Mouse (Mus musculus): Measurements from ENCODE around the gene Prdx2. TPM values are rescaled to one million over a fixed set of nuclear protein-coding genes. Genes with fewer than 3 reads are reported as not detected.

Prdx2 gene
- polyA plus RNA-seq, 1 experiment from 2014 or later: 1,658 TPM

DNA sequence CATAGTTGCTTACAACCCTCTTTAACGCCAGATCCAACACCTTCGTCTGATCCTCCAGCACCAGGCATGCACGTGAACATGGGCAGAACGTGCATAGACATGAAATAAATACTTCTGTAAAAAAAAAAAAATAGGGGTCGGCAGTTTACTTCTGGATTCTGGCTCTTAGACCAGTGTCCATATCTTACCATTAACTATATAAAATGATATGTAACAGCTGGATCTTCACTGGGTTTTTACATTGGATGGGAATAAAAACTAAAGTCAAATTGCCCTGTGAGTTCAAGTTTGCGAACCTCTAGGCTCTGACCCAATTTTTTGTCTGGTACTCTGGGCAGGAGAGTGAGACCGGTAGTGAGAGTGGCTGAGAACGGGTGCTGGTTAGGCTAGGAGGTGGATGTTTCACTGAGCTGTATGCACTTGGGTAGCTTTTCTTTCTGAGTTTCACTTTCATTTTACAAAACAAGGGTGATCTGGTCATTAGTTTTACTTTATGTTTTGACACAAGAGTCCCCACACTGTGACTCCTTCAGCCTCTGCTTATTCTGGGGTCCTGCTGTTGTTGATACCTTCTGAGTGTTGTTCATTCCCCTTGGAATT lies 5.3 kb downstream of the Prdx2 start:
- H3K9me3 ChIP-seq: no peaks in the 10 kb centered on the region
- ATAC-seq: no peak
- peaks cover 71% of the 10 kb centered on the region for H3K4me1 ChIP-seq (replicated peaks)
- no peak overlapping the region for H3K4me3 ChIP-seq (replicated peaks)
- no peak overlapping the region for H3K27ac ChIP-seq
- peaks cover 44% of the 10 kb centered on the region for H3K36me3 ChIP-seq
- H3K9ac ChIP-seq (replicated peaks): no peak overlapping the region
- H3K27me3 ChIP-seq: peaks cover 27% of the 10 kb centered on the region
- H3K4me2 ChIP-seq (replicated peaks): no peak overlapping the region
- WGBS: 84% methylated on average over 8 of the region's 8 CpGs

DNA sequence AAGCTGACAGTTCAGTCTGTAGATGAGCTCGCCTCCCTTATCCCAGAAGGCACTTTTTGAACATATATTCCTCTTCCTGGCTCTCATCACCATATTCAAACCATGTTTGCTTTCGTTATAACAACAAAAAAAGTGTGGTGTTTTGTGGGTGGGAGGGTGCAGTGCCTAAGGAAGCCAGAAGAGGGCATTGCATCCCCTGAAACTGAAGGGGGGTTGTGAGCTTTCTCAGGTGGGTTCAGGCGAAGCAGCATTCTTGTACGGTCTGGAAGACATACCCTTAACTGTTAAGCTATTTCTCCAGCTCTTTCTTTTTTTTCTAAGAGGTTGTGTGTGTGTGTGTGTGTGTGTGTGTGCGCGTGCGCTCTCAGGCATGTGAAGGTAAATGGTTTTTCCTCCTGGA lies 6.0 kb downstream of the Prdx2 start:
- 0 out of 2 replicates have a peak overlapping the region, but pooled peaks have one; percentile 58 for H3K27ac ChIP-seq
- peak overlapping the region; percentile 53; the same call in 1 of the 2 replicates for H3K4me3 ChIP-seq (replicated peaks)
- WGBS: 43% methylated on average over 7 of the region's 7 CpGs
- peak overlapping the region; percentile 95 for H3K4me2 ChIP-seq (replicated peaks)
- peaks cover 30% of the 10 kb centered on the region for H3K27me3 ChIP-seq
- ATAC-seq: no peak
- H3K9me3 ChIP-seq: no peaks in the 10 kb centered on the region
- H3K36me3 ChIP-seq: peaks cover 44% of the 10 kb centered on the region
- H3K9ac ChIP-seq (replicated peaks): no peak overlapping the region
- H3K4me1 ChIP-seq (replicated peaks): peaks cover 77% of the 10 kb centered on the region

DNA sequence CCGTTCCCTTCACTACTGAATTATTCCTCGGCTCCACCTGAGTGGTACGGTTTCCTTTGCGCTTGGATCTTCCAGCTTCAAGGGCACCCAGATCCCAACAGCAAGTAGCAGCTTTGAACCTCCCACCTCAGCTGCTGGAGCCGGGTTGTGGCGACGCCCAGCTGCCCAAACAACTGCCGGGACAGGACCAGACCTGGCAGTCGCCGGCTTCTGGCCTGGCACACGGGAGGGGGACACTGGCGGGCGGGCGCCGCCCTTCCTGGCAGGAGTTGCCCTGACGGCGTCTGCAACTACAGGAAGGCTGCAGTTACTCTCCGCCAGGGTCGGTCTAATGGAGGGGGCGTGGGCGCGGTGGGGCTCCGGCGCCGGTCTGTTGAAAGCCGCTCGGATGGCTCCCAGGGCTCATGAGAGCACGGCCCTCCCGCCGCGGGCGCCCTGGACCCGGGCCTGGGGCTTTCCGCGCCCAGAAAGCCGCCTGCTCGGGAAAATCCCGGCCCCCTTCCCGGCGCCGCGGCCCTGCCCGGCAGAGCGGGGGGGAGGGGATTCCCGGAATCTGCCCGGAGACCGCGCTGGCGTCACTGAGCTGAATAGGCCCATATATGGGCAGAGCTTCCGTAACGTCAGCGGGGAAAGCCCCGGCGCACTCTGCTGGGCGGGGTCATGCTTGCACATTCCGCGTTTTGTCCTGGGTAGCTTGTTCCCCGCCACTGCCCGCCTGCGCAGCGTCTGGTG lies 6.8 kb downstream of the Prdx2 start:
- Histone ChIP-seq H3K9ac (replicated peaks) (peak overlapping the region; percentile 67), H3K36me3 (peaks cover 38% of the 10 kb centered on the region), H3K9me3 (no peaks in the 10 kb centered on the region), H3K27ac (peak overlapping the region; percentile 58; the same call in 1 of the 2 replicates), H3K4me3 (replicated peaks) (peak overlapping the region; percentile 53), H3K4me2 (replicated peaks) (peak overlapping the region; percentile 95), H3K4me1 (replicated peaks) (peaks cover 77% of the 10 kb centered on the region), H3K27me3 (peaks cover 37% of the 10 kb centered on the region)
- peak; percentile 78 for ATAC-seq
- 1% methylated on average over 61 of the region's 61 CpGs for WGBS

DNA sequence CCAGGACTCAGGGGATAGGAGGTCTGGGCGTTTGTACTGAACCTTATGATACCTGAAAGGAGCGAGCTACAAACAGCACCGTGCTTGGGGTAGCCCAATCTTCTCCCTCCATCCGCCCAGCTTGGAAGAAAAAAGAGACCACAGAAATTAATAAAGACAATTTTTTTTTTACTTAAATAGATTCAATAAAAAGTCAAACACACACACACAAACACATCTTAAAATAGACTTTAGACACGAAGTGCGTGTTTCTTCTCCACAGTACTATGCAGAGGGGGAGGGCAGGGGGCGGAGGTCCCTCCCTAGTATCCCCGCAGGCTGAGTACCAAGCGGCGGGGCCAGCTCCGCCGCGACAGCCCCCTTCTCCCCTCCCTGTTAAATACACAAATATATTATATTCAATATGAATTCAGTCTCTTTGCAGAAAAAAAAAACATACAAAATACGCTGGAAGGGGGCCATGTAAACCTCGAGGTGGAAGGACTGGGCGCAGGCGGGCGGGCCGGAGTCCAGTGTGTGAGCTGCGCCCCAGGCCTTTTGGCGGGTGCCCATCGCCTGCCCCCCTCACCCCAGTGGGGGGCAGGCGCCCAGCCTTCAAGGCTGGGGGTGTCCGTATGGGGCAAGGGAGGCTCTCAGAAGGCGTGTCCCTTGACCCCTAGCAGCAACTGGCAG lies 7.5 kb downstream of the Prdx2 start:
- ATAC-seq: no peak
- H3K9me3 ChIP-seq: no peaks in the 10 kb centered on the region
- H3K4me2 ChIP-seq (replicated peaks): peak overlapping the region; percentile 95
- H3K36me3 ChIP-seq: peaks cover 31% of the 10 kb centered on the region
- peak overlapping the region; percentile 53 for H3K4me3 ChIP-seq (replicated peaks)
- peaks cover 77% of the 10 kb centered on the region for H3K4me1 ChIP-seq (replicated peaks)
- 3% methylated on average over 25 of the region's 25 CpGs for WGBS
- H3K9ac ChIP-seq (replicated peaks): peak overlapping the region; percentile 67
- H3K27ac ChIP-seq: no peak overlapping the region; the same call in 1 of the 2 replicates
- peaks cover 38% of the 10 kb centered on the region for H3K27me3 ChIP-seq

DNA sequence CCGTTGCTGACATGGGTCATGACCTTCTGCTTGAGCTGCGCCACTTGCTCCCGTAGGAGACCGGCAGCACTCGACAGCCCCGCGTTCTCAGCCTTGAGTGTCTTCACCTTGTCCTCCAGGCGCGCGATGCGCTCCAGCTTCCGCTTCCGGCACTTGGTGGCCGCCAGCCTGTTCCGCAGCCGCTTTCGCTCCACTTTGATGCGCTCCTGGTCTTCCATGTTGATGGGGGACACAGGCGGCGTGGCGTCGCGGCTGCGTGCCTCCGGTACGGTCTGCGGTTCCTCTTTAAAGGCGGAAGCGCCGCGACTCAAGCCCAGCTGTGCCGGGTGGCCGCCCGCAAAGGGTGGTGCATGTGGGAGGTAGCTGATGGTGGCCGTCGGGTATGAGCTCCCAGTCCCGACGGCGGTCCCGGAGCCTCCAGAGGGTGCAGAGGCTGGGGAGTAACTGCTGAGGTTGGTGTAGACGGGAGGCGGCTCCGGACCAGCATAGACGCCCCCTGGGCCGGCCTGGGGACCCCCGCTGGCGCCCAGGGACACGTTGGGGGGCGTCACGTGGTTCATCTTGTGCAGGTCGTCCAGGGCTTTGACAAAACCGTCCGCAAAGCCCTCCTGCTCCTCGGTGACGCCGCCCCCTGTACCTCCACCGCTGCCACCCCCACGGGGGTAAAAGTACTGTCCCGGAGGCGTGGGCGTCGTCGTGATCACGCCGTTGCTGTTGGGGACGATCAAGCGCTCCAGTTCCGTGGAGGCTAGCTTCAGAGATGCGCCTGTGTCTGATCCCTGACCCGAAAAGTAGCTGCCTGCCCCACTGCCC lies 8.3 kb downstream of the Prdx2 start:
- Histone ChIP-seq H3K4me2 (replicated peaks) (peak overlapping the region; percentile 95), H3K36me3 (peaks cover 25% of the 10 kb centered on the region), H3K27ac (no peak overlapping the region; the same call in 1 of the 2 replicates), H3K9ac (replicated peaks) (peak overlapping the region; percentile 67), H3K4me1 (replicated peaks) (peaks cover 73% of the 10 kb centered on the region), H3K4me3 (replicated peaks) (peak overlapping the region; percentile 53), H3K9me3 (no peaks in the 10 kb centered on the region), H3K27me3 (peaks cover 46% of the 10 kb centered on the region)
- ATAC-seq: no peak
- WGBS: 1% methylated on average over 70 of the region's 70 CpGs

DNA sequence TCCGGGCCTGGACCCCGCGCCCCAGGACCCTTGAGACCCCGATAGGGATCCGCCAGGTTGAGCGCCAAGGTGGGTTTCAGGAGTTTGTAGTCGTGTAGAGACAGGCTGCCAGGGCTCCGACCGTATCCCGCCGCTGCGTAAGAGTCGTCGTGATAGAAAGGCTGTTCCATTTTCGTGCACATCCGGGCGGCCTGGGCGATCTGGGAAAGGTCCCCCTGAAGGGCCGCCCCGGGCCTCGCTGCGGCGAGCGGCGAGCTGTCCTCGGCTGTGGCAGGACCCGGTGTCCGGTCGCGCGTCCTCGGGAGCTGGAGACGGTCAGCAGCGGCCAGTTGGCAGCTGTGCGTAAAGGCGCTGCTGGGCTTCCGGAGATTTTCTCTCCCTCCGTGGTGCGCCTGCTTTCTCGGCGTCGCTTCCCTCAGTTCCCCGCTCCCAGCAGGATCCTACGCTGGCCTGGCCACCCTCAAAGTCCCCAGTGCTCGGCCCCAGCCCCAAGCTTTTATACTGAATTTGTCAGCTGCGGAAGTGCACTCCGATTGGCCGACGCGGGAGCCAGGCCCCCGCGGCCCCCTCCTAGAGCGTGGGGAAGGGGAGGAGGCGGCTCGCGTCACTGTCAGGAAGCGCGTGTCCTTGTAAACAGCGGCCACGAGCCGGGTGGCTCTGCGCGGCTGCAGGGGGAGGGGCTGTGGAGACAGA lies 9.0 kb downstream of the Prdx2 start, which contains the start of gene Junb:
Gene Junb (minus strand): TSS at position 471 of the 693 bp plus-strand sequence.
- H3K36me3 ChIP-seq: peaks cover 18% of the 10 kb centered on the region
- peak within 1 kb of the TSS; percentile 67 for H3K9ac ChIP-seq (replicated peaks)
- H3K27me3 ChIP-seq: peaks cover 48% of the 10 kb centered on the region
- H3K4me2 ChIP-seq (replicated peaks): peak within 1 kb of the TSS; percentile 95
- ATAC-seq: peak; percentile 26
- under 1% methylated on average over 63 of the region's 63 CpGs for WGBS
- peak within 1 kb of the TSS; percentile 53 for H3K4me3 ChIP-seq (replicated peaks)
- H3K27ac ChIP-seq: peak within 1 kb of the TSS; percentile 35
- no peaks in the 10 kb centered on the region for H3K9me3 ChIP-seq
- H3K4me1 ChIP-seq (replicated peaks): peaks cover 73% of the 10 kb centered on the region

DNA sequence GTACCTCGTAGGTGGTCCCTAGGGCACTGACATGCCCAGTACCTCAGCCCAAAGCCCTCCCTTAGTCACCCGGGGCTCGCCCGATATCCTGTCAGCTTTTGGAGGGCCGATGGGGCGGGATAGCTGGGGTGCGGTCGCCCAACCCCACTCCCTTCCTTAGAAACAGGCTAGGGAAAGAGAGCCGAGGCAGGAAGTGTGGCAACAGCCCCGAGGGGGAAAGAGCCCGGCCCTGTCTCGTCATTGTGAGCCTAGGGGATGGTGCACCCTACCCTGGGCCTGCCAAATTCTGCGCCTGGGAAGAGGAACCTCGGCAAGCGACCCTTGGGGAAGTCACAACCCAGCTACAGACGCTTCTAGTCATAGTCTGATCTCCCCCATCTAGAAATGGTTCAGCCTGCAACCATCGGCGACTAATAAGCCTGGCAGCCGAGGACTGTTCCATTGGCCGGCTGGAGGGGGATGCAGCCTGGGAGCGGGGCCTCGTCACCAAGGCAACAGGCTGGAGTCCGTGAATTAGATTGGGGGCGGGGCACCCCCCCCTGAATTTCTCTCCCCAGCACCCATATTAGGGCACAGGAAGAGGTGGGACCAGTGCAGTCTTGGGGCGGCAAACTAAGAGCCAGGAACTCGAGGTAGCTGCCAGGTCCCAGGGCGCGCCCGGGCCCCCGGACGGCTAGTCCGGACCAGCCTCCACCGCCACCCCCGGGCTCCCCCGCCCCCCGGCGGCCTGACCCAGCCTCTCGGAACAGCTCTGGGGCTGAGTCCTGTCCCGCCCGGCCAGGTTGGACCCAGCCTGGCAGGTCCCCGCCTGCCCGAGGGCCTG lies 10.4 kb downstream of the Prdx2 start:
- peak overlapping the region; percentile 95 for H3K4me2 ChIP-seq (replicated peaks)
- peak; percentile 21 for ATAC-seq
- H3K36me3 ChIP-seq: peaks cover 5% of the 10 kb centered on the region; the same call in 1 of the 2 replicates
- H3K27me3 ChIP-seq: peaks cover 57% of the 10 kb centered on the region
- no peaks in the 10 kb centered on the region for H3K9me3 ChIP-seq
- peak overlapping the region; percentile 46; the same call in 1 of the 2 replicates for H3K9ac ChIP-seq (replicated peaks)
- peak overlapping the region; percentile 35; the same call in 1 of the 2 replicates for H3K27ac ChIP-seq
- peak overlapping the region; percentile 53 for H3K4me3 ChIP-seq (replicated peaks)
- peaks cover 74% of the 10 kb centered on the region for H3K4me1 ChIP-seq (replicated peaks)
- 3% methylated on average over 42 of the region's 42 CpGs for WGBS

DNA sequence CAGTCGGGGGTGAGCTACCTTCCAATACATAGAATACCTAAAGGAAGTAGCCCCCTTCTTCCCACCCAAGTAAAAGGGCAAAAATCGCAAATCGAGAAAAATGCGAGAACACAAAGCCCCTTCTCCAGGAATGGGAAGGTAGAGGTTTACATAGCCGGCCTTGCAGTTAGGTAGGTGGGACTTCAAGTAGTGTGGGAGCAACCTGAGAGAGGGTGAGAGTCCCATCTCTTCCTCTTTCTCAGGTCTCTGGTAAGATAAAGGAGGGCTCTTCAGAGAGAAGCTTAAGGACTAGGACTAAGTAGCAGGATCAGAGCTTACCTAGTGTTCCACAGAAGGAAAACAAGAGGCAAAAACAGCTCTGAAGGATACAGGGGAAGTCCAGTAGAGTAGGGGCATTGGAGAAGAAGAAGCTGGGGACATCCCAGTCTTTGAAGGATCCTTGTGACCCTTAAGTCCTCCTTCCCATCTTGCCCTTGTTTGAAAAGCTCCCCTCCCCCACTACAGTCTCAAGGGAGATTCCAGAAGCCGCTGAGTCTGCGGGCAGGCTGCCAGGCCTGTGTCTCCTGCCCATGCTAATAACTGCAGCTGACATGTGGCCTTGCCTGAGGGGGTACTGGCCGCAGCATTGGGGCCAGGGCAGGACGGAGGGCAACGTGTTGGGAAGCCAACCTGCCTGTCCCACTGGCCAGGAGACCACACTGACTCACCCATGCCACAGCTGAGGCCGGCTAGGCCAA lies 11.4 kb downstream of the Prdx2 start:
- WGBS: 38% methylated on average over 11 of the region's 11 CpGs
- no peaks in the 10 kb centered on the region for H3K36me3 ChIP-seq
- H3K4me1 ChIP-seq (replicated peaks): peaks cover 77% of the 10 kb centered on the region
- no peak overlapping the region for H3K4me3 ChIP-seq (replicated peaks)
- H3K4me2 ChIP-seq (replicated peaks): peak overlapping the region; percentile 95
- H3K9me3 ChIP-seq: no peaks in the 10 kb centered on the region
- peak overlapping the region; percentile 4; the same call in 1 of the 2 replicates for H3K9ac ChIP-seq (replicated peaks)
- ATAC-seq: no peak
- peaks cover 60% of the 10 kb centered on the region for H3K27me3 ChIP-seq
- peak overlapping the region; percentile 51; the same call in 1 of the 2 replicates for H3K27ac ChIP-seq

DNA sequence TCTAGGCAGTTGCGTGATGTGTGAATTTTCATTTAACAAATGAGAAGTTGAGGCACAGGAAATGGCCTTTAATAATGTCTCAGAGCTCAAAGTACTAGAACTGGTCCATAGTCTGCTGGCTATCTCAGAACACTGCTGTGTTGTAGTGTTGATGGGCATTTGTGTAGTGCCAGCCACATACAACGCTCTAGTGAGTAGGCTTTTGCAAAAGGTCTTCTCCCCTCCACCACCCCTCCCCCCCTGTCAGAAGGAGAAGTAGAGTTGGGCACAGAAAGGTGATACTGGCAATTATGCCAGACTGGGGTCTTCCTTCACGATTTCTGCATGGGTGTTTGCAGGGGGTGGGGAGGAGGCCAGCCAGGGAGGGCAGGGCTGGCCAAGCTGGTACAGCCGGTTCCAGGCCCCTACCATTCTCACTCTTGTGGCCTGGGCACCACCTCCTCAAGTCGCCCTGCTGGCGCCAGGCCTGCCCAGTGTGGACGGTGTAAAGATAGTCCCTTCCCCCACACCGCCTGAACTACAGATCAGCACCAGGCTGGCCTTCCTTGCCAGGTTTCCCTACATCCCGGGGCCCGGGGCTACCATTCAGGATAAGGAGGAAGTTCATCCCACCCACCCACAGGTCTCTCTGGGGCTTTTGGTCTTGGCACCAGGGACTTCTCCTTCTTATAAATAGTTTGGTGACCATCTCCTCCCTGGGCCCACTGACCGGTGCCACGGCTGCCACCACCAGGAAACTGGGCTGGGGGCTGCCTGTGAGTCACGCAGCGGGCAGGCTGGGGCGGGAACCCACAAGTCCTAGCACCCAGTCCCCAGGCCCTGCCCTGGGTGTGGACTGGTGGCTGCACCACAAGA lies 12.5 kb downstream of the Prdx2 start:
- Histone ChIP-seq H3K27ac (peak overlapping the region; percentile 51; the same call in 1 of the 2 replicates), H3K27me3 (peaks cover 63% of the 10 kb centered on the region), H3K9ac (replicated peaks) (no peak overlapping the region), H3K4me2 (replicated peaks) (no peak overlapping the region), H3K9me3 (no peaks in the 10 kb centered on the region), H3K4me3 (replicated peaks) (no peak overlapping the region), H3K36me3 (no peaks in the 10 kb centered on the region), H3K4me1 (replicated peaks) (peaks cover 71% of the 10 kb centered on the region)
- ATAC-seq: no peak
- 85% methylated on average over 15 of the region's 15 CpGs for WGBS

Data from midbrain, embryonic 13.5 days (tissue).